Comparison of ENCODE assay signal across 30 mouse cellular contexts in the genomic region with DNA sequence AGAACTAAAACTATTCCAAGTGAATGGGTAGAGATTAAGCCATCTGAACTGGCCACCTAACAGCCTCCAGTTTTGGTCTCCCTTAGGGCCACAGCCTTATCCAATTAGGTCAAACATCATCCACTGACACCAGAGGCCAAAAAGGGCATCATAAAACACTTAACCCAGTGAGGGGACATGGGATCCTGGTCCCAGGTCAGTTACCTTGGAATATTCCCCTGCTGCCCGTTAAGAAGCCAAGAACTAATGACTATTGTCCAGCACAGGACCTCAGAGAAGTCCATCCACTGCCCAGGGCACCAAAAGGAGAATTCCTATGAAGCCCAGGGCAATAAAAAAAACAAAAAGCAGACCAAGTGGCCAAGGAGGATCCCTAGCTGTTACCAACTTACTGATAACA. TPM values are rescaled to one million over a fixed set of nuclear protein-coding genes. Genes with fewer than 3 reads are reported as not detected.
"Had no signal": no experiment of that assay in that cellular context is flagged by ENCODE, and none has a peak within 500 bp of the region (broad histone marks: within the 10 kb centered on the region; RNA-seq: fewer than 3 reads in every experiment).

No protein-coding gene starts in this region.

- H3K4me3 ChIP-seq: heart, embryonic 12.5 days; heart, embryonic 13.5 days; heart, embryonic 15.5 days; hindbrain, embryonic 10.5 days; hindbrain, embryonic 12.5 days; hindbrain, embryonic 13.5 days; hindbrain, embryonic 15.5 days; intestine, embryonic 15.5 days; kidney, embryonic 15.5 days; layer of hippocampus, adult 2 months; left cerebral cortex, adult 2 months had no signal

- H3K36me3 ChIP-seq: heart, embryonic 12.5 days; heart, embryonic 13.5 days; heart, embryonic 15.5 days; hindbrain, embryonic 10.5 days; hindbrain, embryonic 12.5 days; hindbrain, embryonic 13.5 days; hindbrain, embryonic 15.5 days; intestine, embryonic 15.5 days; kidney, embryonic 15.5 days had no signal

- H3K9me3 ChIP-seq: heart, embryonic 15.5 days had no signal

- H3K27ac ChIP-seq: heart, embryonic 13.5 days; heart, embryonic 15.5 days; hindbrain, embryonic 10.5 days; hindbrain, embryonic 12.5 days; hindbrain, embryonic 13.5 days; hindbrain, embryonic 14.5 days; hindbrain, embryonic 15.5 days; hindbrain, postnatal 0 days; intestine, embryonic 15.5 days; kidney, embryonic 15.5 days; kidney, postnatal 0 days; layer of hippocampus, adult 2 months; left cerebral cortex, adult 2 months had no signal

- H3K4me1 ChIP-seq: hindbrain, embryonic 10.5 days; hindbrain, embryonic 12.5 days; hindbrain, embryonic 13.5 days; hindbrain, embryonic 15.5 days; intestine, embryonic 15.5 days; kidney, embryonic 15.5 days had no signal

- H3K27me3 ChIP-seq: heart, embryonic 12.5 days; heart, embryonic 13.5 days; heart, embryonic 15.5 days; hindbrain, embryonic 12.5 days; hindbrain, embryonic 13.5 days; hindbrain, embryonic 15.5 days; intestine, embryonic 15.5 days; kidney, embryonic 15.5 days had no signal

- DNase-seq: heart, postnatal 14 days; heart, postnatal 36 days; heart, postnatal 4 days; kidney, adult 11 months; kidney, adult 18-20 months; kidney, adult 2 months; kidney, adult 8-10 months; kidney, adult 9 months; kidney, postnatal 10 days; kidney, postnatal 14 days; kidney, postnatal 25 days; kidney, postnatal 36 days; kidney, postnatal 4 days; layer of hippocampus, adult 9-11 months; layer of hippocampus, postnatal 36 days had no signal

RNA-seq across cellular contexts. Expression of gene Myl9, which starts 13.6 kb away (rescaled TPM):
- polyA plus RNA-seq: inflammation-experienced regulatory T-cells, adult 6 months had no signal
